Mouse (Mus musculus) myocyte (in vitro differentiated cells): Measurements from ENCODE around the gene Crebbp.

Source experiments
- CEBPB ChIP-seq: IDR thresholded peaks from 2 replicates; pipeline ENCODE4 v1.6.1; 2011; ENCODE audit warnings: mild to moderate bottlenecking, moderate library complexity; ENCODE audit not compliant: poor library complexity, insufficient read depth, severe bottlenecking
- E2F4 ChIP-seq: IDR thresholded peaks from one replicate; pipeline ENCODE4 v1.6.1; 2011; ENCODE audit warnings: mild to moderate bottlenecking, control low read depth, moderate library complexity; ENCODE audit not compliant: insufficient read depth
- MAX ChIP-seq: IDR thresholded peaks from one replicate; pipeline ENCODE4 v1.6.1; 2011; ENCODE audit warnings: low read depth, mild to moderate bottlenecking, control low read depth
- MYOD1 ChIP-seq, 3 experiments: IDR thresholded peaks; one replicate each; pipeline ENCODE4 v1.6.1; 2011; ENCODE audit warnings: control low read depth in 2 of 3, low read depth in 2 of 3, mild to moderate bottlenecking in 2 of 3, moderate library complexity in 1 of 3; ENCODE audit not compliant: insufficient read length in 2 of 3, control insufficient read depth in 1 of 3
- MYOG ChIP-seq, 3 experiments: IDR thresholded peaks; one replicate each; pipeline ENCODE4 v1.6.1; 2011; ENCODE audit warnings: control low read depth in 2 of 3, low read depth in 2 of 3, mild to moderate bottlenecking in 2 of 3; ENCODE audit not compliant: insufficient read length in 2 of 3, control insufficient read depth in 1 of 3, insufficient read depth in 1 of 3
- POLR2A ChIP-seq: IDR thresholded peaks from one replicate; pipeline ENCODE4 v1.6.1; 2011; ENCODE audit warnings: low read depth, mild to moderate bottlenecking, control low read depth, moderate library complexity; ENCODE audit not compliant: insufficient read length
- POLR2AphosphoS2 ChIP-seq: IDR thresholded peaks from one replicate; pipeline ENCODE4 v1.6.1; 2011; ENCODE audit warnings: low read depth, control low read depth; ENCODE audit not compliant: insufficient read length
- REST ChIP-seq: IDR thresholded peaks from one replicate; pipeline ENCODE4 v1.6.1; 2011; ENCODE audit warnings: mild to moderate bottlenecking, control low read depth, moderate library complexity; ENCODE audit not compliant: insufficient read depth, insufficient read length
- SRF ChIP-seq: IDR thresholded peaks from one replicate; pipeline ENCODE4 v1.6.1; 2011; ENCODE audit warnings: low read depth; ENCODE audit not compliant: control insufficient read depth, insufficient read length
- TCF12 ChIP-seq: IDR thresholded peaks from one replicate; pipeline ENCODE4 v1.6.1; 2011; ENCODE audit warnings: mild to moderate bottlenecking, control low read depth; ENCODE audit not compliant: poor library complexity, insufficient read depth, severe bottlenecking
- TCF3 ChIP-seq: IDR thresholded peaks from one replicate; pipeline ENCODE4 v1.6.1; 2011; ENCODE audit warnings: low read depth, control low read depth; ENCODE audit not compliant: insufficient read length
- USF1 ChIP-seq: IDR thresholded peaks from one replicate; pipeline ENCODE4 v1.6.1; 2011; ENCODE audit warnings: low read depth, mild to moderate bottlenecking, control low read depth, moderate library complexity

DNA sequence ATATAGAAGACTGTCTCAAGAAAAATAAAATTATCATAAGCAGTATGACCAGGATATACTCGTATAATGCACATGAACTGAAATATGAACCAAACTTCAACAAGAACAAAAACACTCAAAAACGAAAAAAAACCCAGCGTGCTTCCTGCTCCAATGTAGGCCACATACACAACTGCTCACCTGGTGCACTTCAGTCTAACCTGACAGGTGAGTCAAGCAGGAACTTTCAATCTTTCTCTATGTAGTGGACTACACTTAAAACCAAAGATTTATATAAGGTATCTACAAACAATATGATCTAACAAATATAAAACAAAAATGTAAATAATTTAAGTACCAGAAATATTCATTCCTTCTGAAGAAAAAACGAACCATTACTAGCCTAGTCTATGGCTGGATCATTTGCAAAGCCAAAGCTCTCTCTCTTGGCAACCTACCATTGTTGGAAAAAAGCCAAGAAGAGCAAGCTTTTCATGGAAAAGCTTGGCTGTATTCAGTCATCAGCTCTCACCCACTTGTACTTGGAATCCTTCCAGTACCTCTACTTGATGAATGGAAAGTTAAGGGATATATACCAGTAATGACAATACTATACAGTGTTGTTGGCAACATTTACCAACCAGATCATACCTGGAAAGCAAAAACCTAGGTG, 53.4 kb downstream of the Crebbp start:
- TF ChIP-seq POLR2A (no peak), CEBPB (no peak), USF1 (no peak), MYOG (IDR thresholded peaks at IDR 0.05; ENCODE audit: control insufficient read depth in 1 of 3, insufficient read depth in 1 of 3, insufficient read length in 2 of 3, low read depth in 2 of 3) (no peak), TCF12 (no peak), POLR2AphosphoS2 (no peak), TCF3 (no peak), MAX (no peak), E2F4 (no peak), SRF (no peak), MYOD1 (IDR thresholded peaks at IDR 0.05; ENCODE audit: control insufficient read depth in 1 of 3, insufficient read length in 2 of 3, low read depth in 2 of 3) (no peak), REST (no peak)
